Mouse (Mus musculus): ENCODE data around the gene Fbxo36. TPM values are rescaled to one million over a fixed set of nuclear protein-coding genes. Genes with fewer than 3 reads are reported as not detected.

The Fbxo36 gene
- polyA plus RNA-seq, 1 experiment from 2014 or later, result 17.9 TPM

GRCm38 (mm10) chr1:84843366-84843765 lies 3.7 kb downstream of the Fbxo36 start:
- no peak for DNase-seq (ENCODE audit: low spot score)
- no peak overlapping the region for H3K4me3 ChIP-seq (replicated peaks; ENCODE audit: low read depth, low read length)
- 92% methylated on average over 2 of the region's 2 CpGs for WGBS
- H3K9ac ChIP-seq (ENCODE audit: low read depth, low read length), result no peak overlapping the region
- H3K4me2 ChIP-seq (ENCODE audit: low read length), result no peak overlapping the region
- no peaks in the 10 kb centered on the region for H3K36me3 ChIP-seq (ENCODE audit: insufficient read depth, low read length)
- 0 out of 2 replicates have a peak, but pooled peaks cover 3% of the 10 kb centered on the region for H3K4me1 ChIP-seq (replicated peaks; ENCODE audit: insufficient read depth, low read length)
- H3K9me3 ChIP-seq (replicated peaks; ENCODE audit: low read length), result no peaks in the 10 kb centered on the region
- ATAC-seq (replicated peaks; ENCODE audit: low FRiP score, low read depth), result no peak
- no peak for TF ChIP-seq CTCF (IDR thresholded peaks at IDR 0.05; ENCODE audit: low read depth)
- H3K27me3 ChIP-seq (ENCODE audit: insufficient read depth, low read length), result no peaks in the 10 kb centered on the region
- H3K27ac ChIP-seq, result no peak overlapping the region

- Histone ChIP-seq H3K27ac (no peak overlapping the region), H3K4me3 (replicated peaks; ENCODE audit: low read depth, low read length) (no peak overlapping the region), H3K9me3 (replicated peaks; ENCODE audit: low read length) (no peaks in the 10 kb centered on the region), H3K4me2 (ENCODE audit: low read length) (no peak overlapping the region), H3K4me1 (replicated peaks; ENCODE audit: insufficient read depth, low read length) (no peaks in the 10 kb centered on the region), H3K9ac (ENCODE audit: low read depth, low read length) (no peak overlapping the region), H3K27me3 (ENCODE audit: insufficient read depth, low read length) (no peaks in the 10 kb centered on the region), H3K36me3 (ENCODE audit: insufficient read depth, low read length) (no peaks in the 10 kb centered on the region)
- no peak for DNase-seq (ENCODE audit: low spot score)
- no peak for TF ChIP-seq CTCF (IDR thresholded peaks at IDR 0.05; ENCODE audit: low read depth)
- WGBS, result 79% methylated on average over 7 of the region's 7 CpGs
- ATAC-seq (replicated peaks; ENCODE audit: low FRiP score, low read depth), result no peak
Measured at GRCm38 (mm10) chr1:84847698-84848097, 8.1 kb downstream of the Fbxo36 start.

GRCm38 (mm10) chr1:84848335-84848734 lies 8.7 kb downstream of the Fbxo36 start:
- no peak overlapping the region for H3K4me2 ChIP-seq (ENCODE audit: low read length)
- no peaks in the 10 kb centered on the region for H3K36me3 ChIP-seq (ENCODE audit: insufficient read depth, low read length)
- H3K27me3 ChIP-seq (ENCODE audit: insufficient read depth, low read length), result no peaks in the 10 kb centered on the region
- ATAC-seq (replicated peaks; ENCODE audit: low FRiP score, low read depth), result no peak
- H3K9me3 ChIP-seq (replicated peaks; ENCODE audit: low read length), result no peaks in the 10 kb centered on the region
- no peak overlapping the region for H3K4me3 ChIP-seq (replicated peaks; ENCODE audit: low read depth, low read length)
- H3K4me1 ChIP-seq (replicated peaks; ENCODE audit: insufficient read depth, low read length), result no peaks in the 10 kb centered on the region
- no peak overlapping the region for H3K27ac ChIP-seq
- no peak for DNase-seq (ENCODE audit: low spot score)
- 90% methylated on average over 3 of the region's 3 CpGs for WGBS
- H3K9ac ChIP-seq (ENCODE audit: low read depth, low read length), result no peak overlapping the region
- TF ChIP-seq CTCF (IDR thresholded peaks at IDR 0.05; ENCODE audit: low read depth), result no peak

- ATAC-seq (replicated peaks; ENCODE audit: low FRiP score, low read depth), result no peak
- Histone ChIP-seq H3K9ac (ENCODE audit: low read depth, low read length) (no peak overlapping the region), H3K36me3 (ENCODE audit: insufficient read depth, low read length) (no peaks in the 10 kb centered on the region), H3K4me1 (replicated peaks; ENCODE audit: insufficient read depth, low read length) (no peaks in the 10 kb centered on the region), H3K9me3 (replicated peaks; ENCODE audit: low read length) (no peaks in the 10 kb centered on the region), H3K27ac (no peak overlapping the region), H3K4me3 (replicated peaks; ENCODE audit: low read depth, low read length) (no peak overlapping the region), H3K4me2 (ENCODE audit: low read length) (no peak overlapping the region), H3K27me3 (ENCODE audit: insufficient read depth, low read length) (no peaks in the 10 kb centered on the region)
- TF ChIP-seq CTCF (IDR thresholded peaks at IDR 0.05; ENCODE audit: low read depth), result no peak
- no peak for DNase-seq (ENCODE audit: low spot score)
- WGBS, result 94% methylated on average over 6 of the region's 6 CpGs
Measured at GRCm38 (mm10) chr1:84848801-84849455, 9.3 kb downstream of the Fbxo36 start.

GRCm38 (mm10) chr1:84849804-84850203 lies 10.2 kb downstream of the Fbxo36 start:
- Histone ChIP-seq H3K27me3 (ENCODE audit: insufficient read depth, low read length) (no peaks in the 10 kb centered on the region), H3K9ac (ENCODE audit: low read depth, low read length) (no peak overlapping the region), H3K27ac (no peak overlapping the region), H3K9me3 (replicated peaks; ENCODE audit: low read length) (no peaks in the 10 kb centered on the region), H3K36me3 (ENCODE audit: insufficient read depth, low read length) (no peaks in the 10 kb centered on the region), H3K4me3 (replicated peaks; ENCODE audit: low read depth, low read length) (no peak overlapping the region), H3K4me2 (ENCODE audit: low read length) (no peak overlapping the region), H3K4me1 (replicated peaks; ENCODE audit: insufficient read depth, low read length) (no peaks in the 10 kb centered on the region)
- WGBS, result 96% methylated on average over 7 of the region's 7 CpGs
- ATAC-seq (replicated peaks; ENCODE audit: low FRiP score, low read depth) (no peak), DNase-seq (ENCODE audit: low spot score) (no peak)
- TF ChIP-seq CTCF (IDR thresholded peaks at IDR 0.05; ENCODE audit: low read depth), result no peak

GRCm38 (mm10) chr1:84850471-84850870 lies 10.8 kb downstream of the Fbxo36 start:
- H3K4me3 ChIP-seq (replicated peaks; ENCODE audit: low read depth, low read length), result no peak overlapping the region
- no peak overlapping the region for H3K9ac ChIP-seq (ENCODE audit: low read depth, low read length)
- no peaks in the 10 kb centered on the region for H3K4me1 ChIP-seq (replicated peaks; ENCODE audit: insufficient read depth, low read length)
- no peak for TF ChIP-seq CTCF (IDR thresholded peaks at IDR 0.05; ENCODE audit: low read depth)
- H3K36me3 ChIP-seq (ENCODE audit: insufficient read depth, low read length), result no peaks in the 10 kb centered on the region
- no peak overlapping the region for H3K4me2 ChIP-seq (ENCODE audit: low read length)
- DNase-seq (ENCODE audit: low spot score) (no peak), ATAC-seq (replicated peaks; ENCODE audit: low FRiP score, low read depth) (no peak)
- no peaks in the 10 kb centered on the region for H3K9me3 ChIP-seq (replicated peaks; ENCODE audit: low read length)
- no peaks in the 10 kb centered on the region for H3K27me3 ChIP-seq (ENCODE audit: insufficient read depth, low read length)
- 92% methylated on average over 7 of the region's 7 CpGs for WGBS
- no peak overlapping the region for H3K27ac ChIP-seq
